In genomic region chrX:99292758-99293157, GRCm38 (mm10) we compare ENCODE assay signal across 12 mouse cellular contexts.
A peak's percentile ranks its signal among the peaks of the same experiment; 100 is the strongest.
DNase-seq lines count a peak whose midpoint lies in the region; ATAC-seq lines count a peak whose summit lies in the region.
"Had no signal": no experiment of that assay in that cellular context is flagged by ENCODE, and none has a peak within 500 bp of the region (broad histone marks: within the 10 kb centered on the region; RNA-seq: fewer than 3 reads in every experiment).

No protein-coding gene starts in this region.

- H3K9me3 ChIP-seq in heart, embryonic 13.5 days = no peaks in the 10 kb centered on the region
- no peaks in the 10 kb centered on the region for H3K9me3 ChIP-seq in kidney, embryonic 16.5 days (ENCODE audit: low read length)
- no peaks in the 10 kb centered on the region for H3K9me3 ChIP-seq in hindbrain, embryonic 16.5 days (ENCODE audit: control insufficient read depth, low read length)
- H3K9me3 ChIP-seq: embryonic facial prominence, embryonic 15.5 days; megakaryocyte, embryonic 14.5 days had no signal

- H3K4me2 ChIP-seq in heart, embryonic 13.5 days = no peak overlapping the region
- H3K4me2 ChIP-seq in kidney, embryonic 16.5 days (replicated peaks; ENCODE audit: low read depth, low read length) = no peak overlapping the region
- no peak overlapping the region for H3K4me2 ChIP-seq in hindbrain, embryonic 16.5 days (ENCODE audit: low read length)
- H3K4me2 ChIP-seq: embryonic facial prominence, embryonic 15.5 days had no signal

- no peak for ATAC-seq in heart, embryonic 13.5 days (ENCODE audit: extremely low read depth, insufficient number of reproducible peaks, low FRiP score, low TSS enrichment)
- peak; percentile 18; the same call in 1 of the 2 replicates for ATAC-seq in kidney, embryonic 16.5 days (ENCODE audit: low FRiP score, low TSS enrichment)
- ATAC-seq in hindbrain, embryonic 16.5 days = no peak

- H3K4me3 ChIP-seq in heart, embryonic 13.5 days = no peak overlapping the region
- H3K4me3 ChIP-seq in kidney, embryonic 16.5 days (ENCODE audit: low read length) = no peak overlapping the region
- H3K4me3 ChIP-seq in hindbrain, embryonic 16.5 days (ENCODE audit: low read length) = no peak overlapping the region
- H3K4me3 ChIP-seq: embryonic facial prominence, embryonic 15.5 days; megakaryocyte, embryonic 14.5 days; myocyte had no signal

- H3K27me3 ChIP-seq in heart, embryonic 13.5 days (replicated peaks) = peaks cover 66% of the 10 kb centered on the region
- peaks cover 48% of the 10 kb centered on the region for H3K27me3 ChIP-seq in kidney, embryonic 16.5 days (ENCODE audit: insufficient read depth, low read length)
- H3K27me3 ChIP-seq in hindbrain, embryonic 16.5 days (replicated peaks; ENCODE audit: control insufficient read depth, insufficient read depth, low read length) = peaks cover 12% of the 10 kb centered on the region

- DNase-seq in heart, adult 8-10 months (ENCODE audit: low spot score) = peak; percentile 56
- DNase-seq in heart, postnatal 14 days = no peak
- DNase-seq in lung, postnatal 10 days = peak; percentile 76
- DNase-seq in frontal cortex, postnatal 25 days (ENCODE audit: low spot score in 2 of 2) = no peak
- DNase-seq in right cerebral cortex, postnatal 14 days = no peak
- DNase-seq: cerebellum, postnatal 36 days had no signal

- H3K4me1 ChIP-seq in heart, embryonic 13.5 days = peaks cover 43% of the 10 kb centered on the region
- peaks cover 37% of the 10 kb centered on the region for H3K4me1 ChIP-seq in kidney, embryonic 16.5 days (ENCODE audit: insufficient read depth, low read length)
- H3K4me1 ChIP-seq in hindbrain, embryonic 16.5 days (ENCODE audit: control insufficient read depth, insufficient read depth, low read depth, low read length) = no peaks in the 10 kb centered on the region
- H3K4me1 ChIP-seq: embryonic facial prominence, embryonic 15.5 days had no signal

- H3K9ac ChIP-seq in heart, embryonic 13.5 days = no peak overlapping the region
- no peak overlapping the region for H3K9ac ChIP-seq in kidney, embryonic 16.5 days (replicated peaks; ENCODE audit: low read length)
- no peak overlapping the region for H3K9ac ChIP-seq in hindbrain, embryonic 16.5 days (ENCODE audit: low read depth, low read length)
- H3K9ac ChIP-seq: embryonic facial prominence, embryonic 15.5 days had no signal

- H3K27ac ChIP-seq in heart, embryonic 13.5 days (replicated peaks) = peak overlapping the region; percentile 91
- peak overlapping the region; percentile 88 for H3K27ac ChIP-seq in kidney, embryonic 16.5 days (ENCODE audit: low read length)
- no peak overlapping the region for H3K27ac ChIP-seq in hindbrain, embryonic 16.5 days (ENCODE audit: low read depth, low read length)
- H3K27ac ChIP-seq: embryonic facial prominence, embryonic 15.5 days had no signal

- intact Hi-C loops in heart, postnatal 14 days (cut with DNase I) = loop anchor here (5.0 kb wide), 4 partner anchors 65 to 155 kb away; partner anchors contain the start of gene Efnb1

- 32% methylated on average over 11 of the region's 11 CpGs for WGBS in heart, embryonic 13.5 days
- 42% methylated on average over 11 of the region's 11 CpGs for WGBS in kidney, embryonic 16.5 days
- WGBS in hindbrain, embryonic 16.5 days = 47% methylated on average over 11 of the region's 11 CpGs

- H3K36me3 ChIP-seq in heart, embryonic 13.5 days = no peaks in the 10 kb centered on the region
- H3K36me3 ChIP-seq in kidney, embryonic 16.5 days (ENCODE audit: insufficient read depth, low read length) = no peaks in the 10 kb centered on the region
- H3K36me3 ChIP-seq in hindbrain, embryonic 16.5 days (ENCODE audit: control insufficient read depth, insufficient read depth, low read length) = no peaks in the 10 kb centered on the region
- H3K36me3 ChIP-seq: embryonic facial prominence, embryonic 15.5 days had no signal

Comparison
In these comparisons a context has a peak if more than half of its experiments do, and no peak if none do; other contexts are left out.
1. DNase-seq: peak in heart, adult 8-10 months (single experiment) and lung, postnatal 10 days (single experiment); none in heart, postnatal 14 days (0 of 2), frontal cortex, postnatal 25 days (0 of 2) and right cerebral cortex, postnatal 14 days (single experiment).